Mouse (Mus musculus) midbrain, embryonic 10.5 days (tissue): Measurements from ENCODE around the gene Frat1. TPM values are rescaled to one million over a fixed set of nuclear protein-coding genes. Genes with fewer than 3 reads are reported as not detected.
A peak's percentile ranks its signal among the peaks of the same experiment; 100 is the strongest.
"Not testable (repeated sequence)": the region's sequence is repeated elsewhere in the genome, so short reads cannot be mapped to it uniquely, and the experiment has no call there.

Source experiments
- DNase-seq: peaks from one replicate; pipeline ENCODE4 v3.0.0-alpha.2; 2017; ENCODE audit warnings: low spot score
- H3K27ac ChIP-seq: fragments of 300-500 bp; sonication (generic); replicated peaks from 2 replicates; pipeline ENCODE4 v1.5.1; 2016; ENCODE audit warnings: mild to moderate bottlenecking
- H3K27me3 ChIP-seq: fragments of 300-500 bp; sonication (generic); 2 replicates; pipeline ENCODE4 v1.6.1; 2016; ENCODE audit warnings: low read depth, mild to moderate bottlenecking; ENCODE audit not compliant: poor library complexity, severe bottlenecking
- H3K36me3 ChIP-seq: fragments of 300-500 bp; sonication (generic); 2 replicates; pipeline ENCODE4 v1.6.1; 2016; ENCODE audit warnings: mild to moderate bottlenecking, moderate library complexity
- H3K4me1 ChIP-seq: fragments of 300-500 bp; sonication (generic); 2 replicates; pipeline ENCODE4 v1.6.1; 2016
- H3K4me3 ChIP-seq: fragments of 300-500 bp; sonication (generic); 2 replicates; pipeline ENCODE4 v1.5.1; 2016; ENCODE audit warnings: mild to moderate bottlenecking, moderate library complexity
- H3K9me3 ChIP-seq: fragments of 300-500 bp; sonication (generic); replicated peaks from 2 replicates; pipeline ENCODE4 v1.6.1; 2016; ENCODE audit warnings: mild to moderate bottlenecking
- WGBS: fragments of 180-500 bp; shearing (Covaris S2); methylation state at CpG from one replicate; pipeline ENCODE4 v1.1.7; 2016; 5-methylcytosine and 5-hydroxymethylcytosine counted together
- polyA plus RNA-seq: library from polyadenylated mRNA; unstranded; fragments of >200 nt; fragmentation: Nextera tagmentation; extraction: Ambion mirVana; gene quantifications from 2 replicates; pipeline ENCODE4 v1.2.1, GENCODE M21; 2016

Frat1 gene
- polyA plus RNA-seq, 1 experiment from 2014 or later, result 10.3 TPM

DNA sequence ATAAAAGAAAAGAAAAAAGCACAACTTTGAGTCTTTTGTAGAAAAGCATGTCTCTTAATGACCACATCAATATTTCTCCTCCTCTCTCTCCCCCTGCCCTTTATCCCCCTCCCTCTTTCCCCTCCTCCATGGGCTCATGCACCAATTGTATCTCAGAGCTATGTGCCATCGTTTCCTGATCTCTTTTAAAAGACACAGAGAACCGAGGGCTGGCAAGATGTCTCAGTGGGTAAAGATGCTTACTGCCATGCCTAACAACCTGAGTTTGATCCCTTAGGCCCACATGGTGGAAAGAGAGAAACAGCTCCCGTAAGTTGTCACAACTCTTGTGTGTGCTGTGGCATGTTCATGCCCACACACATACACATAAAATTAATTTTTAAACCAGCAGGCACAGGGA lies 6.9 kb downstream of the Frat1 start:
- Histone ChIP-seq H3K4me1 (peaks cover 39% of the 10 kb centered on the region), H3K27ac (no peak overlapping the region), H3K4me3 (no peak overlapping the region), H3K36me3 (no peaks in the 10 kb centered on the region), H3K9me3 (no peaks in the 10 kb centered on the region), H3K27me3 (peaks cover 30% of the 10 kb centered on the region)
- no peak for DNase-seq
- 61% methylated on average over 3 of the region's 3 CpGs for WGBS

DNA sequence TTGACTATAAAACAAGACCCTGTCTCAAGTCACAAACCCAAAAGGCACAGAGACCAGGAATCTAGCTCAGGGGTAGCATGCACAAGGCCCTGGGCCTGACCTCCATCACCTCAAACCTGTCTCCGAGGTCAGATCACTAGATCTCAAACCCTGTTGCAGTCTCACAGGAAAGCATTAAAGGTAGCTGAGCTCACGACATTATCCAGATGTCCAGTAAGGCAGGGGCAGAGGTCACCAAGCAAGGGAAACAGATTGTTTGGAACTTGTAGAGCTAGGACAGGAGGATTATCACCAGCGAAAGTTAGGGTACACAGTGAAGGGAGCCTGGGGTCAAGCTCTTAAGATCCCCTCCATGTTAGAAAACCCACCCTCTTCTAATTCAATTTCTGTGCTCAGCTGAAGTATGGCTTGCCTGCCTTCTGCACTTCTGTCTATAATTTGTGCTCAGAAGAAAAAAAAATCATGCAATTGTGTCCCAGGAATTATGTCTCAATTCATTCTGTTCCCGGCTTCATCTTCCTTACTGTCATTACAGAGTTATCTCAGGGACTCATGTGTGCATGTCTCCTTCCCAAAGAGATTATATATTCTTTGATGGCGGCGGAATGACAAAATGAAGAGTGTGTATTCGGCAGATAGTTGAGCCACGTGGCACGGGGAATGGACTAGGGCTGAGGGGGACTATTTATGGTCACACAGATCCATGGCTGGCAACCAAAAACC lies 7.6 kb downstream of the Frat1 start:
- Histone ChIP-seq H3K27me3 (peaks cover 24% of the 10 kb centered on the region), H3K36me3 (no peaks in the 10 kb centered on the region), H3K27ac (no peak overlapping the region), H3K4me1 (peaks cover 33% of the 10 kb centered on the region), H3K4me3 (no peak overlapping the region), H3K9me3 (no peaks in the 10 kb centered on the region)
- 76% methylated on average over 9 of the region's 9 CpGs for WGBS
- no peak for DNase-seq

DNA sequence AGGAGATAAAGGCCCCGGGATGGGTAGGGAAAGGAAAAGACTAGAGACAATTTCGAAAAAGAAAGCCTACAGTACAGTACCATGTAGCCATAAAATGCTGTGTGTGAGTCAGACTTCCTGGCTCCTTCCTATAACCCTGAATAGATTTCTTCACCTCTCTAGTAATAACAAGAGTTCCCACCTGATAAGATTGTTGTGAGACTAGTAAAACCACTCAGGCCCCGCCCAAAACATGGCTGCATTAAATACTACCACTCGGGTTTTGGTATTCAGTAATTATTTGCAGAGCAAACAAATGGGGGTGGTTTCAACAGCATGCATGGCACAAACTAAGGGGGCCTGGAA lies 8.1 kb downstream of the Frat1 start:
- DNase-seq, result no peak
- Histone ChIP-seq H3K27ac (no peak overlapping the region), H3K27me3 (peaks cover 18% of the 10 kb centered on the region), H3K4me1 (peaks cover 27% of the 10 kb centered on the region), H3K4me3 (no peak overlapping the region), H3K36me3 (no peaks in the 10 kb centered on the region), H3K9me3 (no peaks in the 10 kb centered on the region)
- 80% methylated on average over 4 of the region's 4 CpGs for WGBS

DNA sequence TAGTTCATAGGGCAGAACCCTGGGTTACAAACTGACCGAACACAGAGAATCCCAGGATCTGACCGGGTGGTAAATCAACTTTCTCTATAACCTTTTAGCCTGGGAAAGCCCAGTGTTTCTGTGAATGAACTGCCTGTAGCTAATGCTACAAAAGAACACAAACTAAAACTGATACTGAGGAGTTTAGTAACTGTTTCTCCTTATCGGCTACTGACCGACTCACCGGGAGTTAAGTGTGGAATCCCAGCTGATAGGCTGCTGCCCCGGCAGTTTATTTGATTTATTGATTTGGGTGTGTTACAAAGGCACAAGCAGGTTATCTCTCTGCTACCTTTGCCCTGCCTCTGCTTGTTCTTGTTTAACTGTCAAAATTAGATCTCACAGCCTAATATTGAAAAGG lies 9.0 kb downstream of the Frat1 start:
- WGBS, result 73% methylated on average over 6 of the region's 6 CpGs

DNA sequence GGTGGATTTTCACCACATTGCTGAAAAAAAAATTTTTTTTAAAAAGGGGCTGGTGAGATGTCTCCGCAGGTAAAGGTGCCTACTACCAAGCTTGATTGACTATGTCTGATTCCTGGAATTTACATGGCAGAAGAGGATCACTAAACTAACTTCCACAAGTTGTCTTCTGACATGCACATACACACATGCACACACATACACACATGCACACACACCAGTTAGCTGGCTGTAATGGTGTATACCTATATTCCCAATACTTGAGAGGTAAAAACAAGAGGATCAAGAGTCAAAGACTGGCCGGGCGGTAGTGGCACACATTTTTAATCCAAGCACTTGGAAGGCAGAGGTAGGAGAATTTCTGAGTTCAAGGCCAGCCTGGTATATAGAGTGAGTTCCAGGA lies 9.9 kb downstream of the Frat1 start:
- 93% methylated on average over 3 of the region's 3 CpGs for WGBS
- H3K9me3 ChIP-seq, result no peaks in the 10 kb centered on the region
- no peaks in the 10 kb centered on the region for H3K36me3 ChIP-seq
- H3K27me3 ChIP-seq, result peaks cover 6% of the 10 kb centered on the region; the same call in 1 of the 2 replicates
- no peak overlapping the region for H3K4me3 ChIP-seq
- no peak for DNase-seq
- H3K27ac ChIP-seq, result no peak overlapping the region
- peaks cover 25% of the 10 kb centered on the region for H3K4me1 ChIP-seq

More for the DNA sequence above, 9.0 kb downstream of the Frat1 start:
- DNase-seq, result no peak
- Histone ChIP-seq H3K4me1 (peaks cover 25% of the 10 kb centered on the region), H3K9me3 (no peaks in the 10 kb centered on the region), H3K27me3 (peaks cover 9% of the 10 kb centered on the region; the same call in 1 of the 2 replicates), H3K27ac (no peak overlapping the region), H3K36me3 (no peaks in the 10 kb centered on the region), H3K4me3 (no peak overlapping the region)

DNA sequence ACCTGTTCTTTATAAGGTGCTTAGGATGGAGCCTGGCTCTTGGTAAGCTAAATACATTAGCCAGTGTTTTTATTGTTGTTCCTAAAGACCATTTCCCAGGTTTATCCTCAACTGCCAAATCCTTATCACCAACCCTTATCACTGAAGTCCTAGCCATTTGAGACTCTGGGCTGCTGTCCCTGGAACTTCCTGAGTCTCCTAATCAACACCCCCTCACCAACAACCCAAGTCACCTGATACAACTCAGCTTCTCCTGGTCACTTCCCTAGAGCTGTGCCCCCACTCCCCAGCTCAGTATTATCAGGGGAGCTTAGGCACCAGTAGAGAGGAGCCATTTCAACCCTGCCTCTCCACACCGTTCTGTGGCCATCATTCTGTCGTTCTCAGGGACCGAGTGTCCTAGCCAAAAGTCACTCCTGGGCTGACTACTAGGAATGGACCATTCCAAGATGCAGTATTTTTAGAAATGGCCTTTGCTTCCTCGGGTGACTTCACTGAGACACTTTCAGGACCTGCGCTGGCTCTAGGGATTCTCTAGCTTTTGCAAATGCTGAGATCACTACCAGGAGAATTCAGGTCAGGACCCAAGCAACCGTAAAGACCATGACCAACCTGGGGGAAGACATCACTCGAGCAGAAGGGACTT lies 11.5 kb downstream of the Frat1 start:
- WGBS, result 86% methylated on average over 7 of the region's 7 CpGs
- Histone ChIP-seq H3K27ac (no peak overlapping the region), H3K4me1 (peaks cover 19% of the 10 kb centered on the region), H3K9me3 (no peaks in the 10 kb centered on the region), H3K36me3 (no peaks in the 10 kb centered on the region), H3K4me3 (no peak overlapping the region), H3K27me3 (peaks cover 6% of the 10 kb centered on the region; the same call in 1 of the 2 replicates)
- DNase-seq, result no peak

DNA sequence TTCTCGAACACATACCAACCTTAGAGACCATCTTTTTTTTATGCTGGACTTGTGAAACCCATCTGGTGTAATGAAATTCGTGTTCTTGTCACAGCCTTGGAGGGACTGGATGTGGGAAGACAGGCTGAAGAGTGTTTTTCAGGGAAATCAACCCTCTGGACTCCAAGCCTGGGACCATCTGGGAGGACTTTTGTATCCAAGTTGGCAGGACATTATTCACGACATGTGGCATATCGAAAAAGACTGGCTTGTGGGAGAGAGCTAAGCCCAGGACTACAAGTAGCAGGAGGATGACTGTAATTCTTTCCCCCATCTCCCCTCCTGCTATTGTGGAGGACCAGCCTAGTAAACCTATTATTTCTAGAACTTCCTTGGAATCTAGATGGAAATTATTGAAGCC lies 12.4 kb downstream of the Frat1 start:
- H3K4me1 ChIP-seq, result peaks cover 20% of the 10 kb centered on the region
- no peak for DNase-seq
- 89% methylated on average over 4 of the region's 4 CpGs for WGBS

DNA sequence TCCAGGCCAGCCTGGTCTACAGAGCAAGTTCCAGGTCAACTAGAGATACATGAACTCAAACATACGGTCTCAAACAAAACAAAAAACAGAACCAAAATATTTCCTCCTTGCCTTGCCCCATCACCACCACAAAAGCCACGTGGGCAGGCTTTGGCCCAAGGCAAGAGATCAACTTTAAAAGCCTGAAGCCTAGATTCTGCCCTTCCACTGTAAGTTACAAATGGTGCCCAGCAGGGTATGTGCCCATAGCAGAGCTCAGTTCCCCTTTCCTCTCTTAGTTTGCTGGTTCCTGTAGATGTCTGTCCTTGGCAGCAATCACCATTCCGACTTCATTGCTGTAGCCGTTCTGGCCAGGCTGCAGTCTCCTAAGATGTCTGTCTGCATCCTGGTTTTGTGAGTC lies 12.9 kb downstream of the Frat1 start:
- H3K36me3 ChIP-seq, result no peaks in the 10 kb centered on the region
- 80% methylated on average over 4 of the region's 4 CpGs for WGBS
- H3K27ac ChIP-seq, result no peak overlapping the region
- H3K4me3 ChIP-seq, result no peak overlapping the region
- no peak for DNase-seq
- no peaks in the 10 kb centered on the region for H3K27me3 ChIP-seq
- peaks cover 22% of the 10 kb centered on the region for H3K4me1 ChIP-seq
- H3K9me3 ChIP-seq, result no peaks in the 10 kb centered on the region

More for the DNA sequence above, 12.4 kb downstream of the Frat1 start:
- Histone ChIP-seq H3K27me3 (no peaks in the 10 kb centered on the region), H3K9me3 (no peaks in the 10 kb centered on the region), H3K36me3 (no peaks in the 10 kb centered on the region), H3K4me3 (no peak overlapping the region), H3K27ac (no peak overlapping the region)

DNA sequence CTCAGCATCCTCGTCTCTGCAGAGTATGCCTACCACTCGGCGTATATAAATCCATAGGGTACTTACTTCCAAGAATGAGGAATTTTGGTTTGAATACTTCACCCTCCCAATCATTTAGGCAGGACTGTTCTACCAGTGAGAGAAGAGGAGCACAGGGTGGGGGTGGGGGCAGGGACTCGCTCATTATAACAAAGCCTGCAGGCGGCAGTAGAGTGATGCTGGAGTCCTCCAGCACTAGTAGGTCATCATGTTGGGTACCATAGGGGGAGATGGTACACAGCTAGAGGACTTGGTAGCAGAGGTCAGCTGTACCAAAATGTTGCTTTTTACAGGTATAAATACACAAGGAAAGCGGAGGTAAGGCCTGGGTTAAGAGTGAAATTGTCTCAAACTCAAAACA lies 14.6 kb downstream of the Frat1 start:
- H3K27ac ChIP-seq, result no peak overlapping the region
- 81% methylated on average over 6 of the region's 6 CpGs for whole genome bisulfite sequencing
- no peaks in the 10 kb centered on the region for H3K36me3 ChIP-seq
- DNase-seq, result no peak
- no peaks in the 10 kb centered on the region for H3K27me3 ChIP-seq
- H3K4me3 ChIP-seq, result no peak overlapping the region
- no peaks in the 10 kb centered on the region for H3K9me3 ChIP-seq
- peaks cover 20% of the 10 kb centered on the region for H3K4me1 ChIP-seq

DNA sequence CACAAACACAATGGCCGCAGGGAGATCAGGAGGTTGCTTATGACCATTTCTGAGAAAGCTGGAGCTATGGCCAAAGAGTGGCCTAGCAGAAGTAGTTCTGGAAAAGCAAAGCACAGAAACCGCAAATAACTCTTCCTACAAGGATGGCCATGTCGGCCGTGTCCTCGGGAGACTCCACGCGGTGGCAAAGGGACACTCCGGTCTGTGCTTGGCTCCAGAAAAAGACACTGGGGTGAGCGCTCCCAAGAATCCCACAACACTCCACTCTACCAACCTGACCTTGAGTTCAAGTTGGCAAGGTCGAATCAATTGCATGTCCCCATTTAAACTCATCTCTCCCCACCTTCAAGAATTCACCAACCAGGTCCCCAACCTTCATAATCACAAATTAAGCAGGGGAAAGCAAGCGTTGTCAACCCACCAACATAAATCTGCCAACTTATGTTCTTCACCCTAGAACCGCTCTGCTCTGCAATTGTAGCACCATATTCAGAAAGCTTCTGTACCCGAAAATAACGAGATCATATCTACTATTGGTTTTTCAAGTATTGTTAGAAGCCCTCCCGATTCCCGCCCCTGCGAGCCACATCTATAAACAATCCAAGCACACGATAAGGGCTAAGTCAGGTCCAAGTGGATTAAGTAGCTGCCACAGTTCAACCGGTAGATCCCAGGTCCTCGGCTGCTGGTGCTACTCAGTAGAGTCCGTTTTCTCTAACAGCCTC lies 16.8 kb downstream of the Frat1 start:
- DNase-seq, result peak; percentile 34
- Histone ChIP-seq H3K4me1 (peaks cover 40% of the 10 kb centered on the region), H3K27ac (peak overlapping the region; percentile 97), H3K27me3 (no peaks in the 10 kb centered on the region), H3K4me3 (peak overlapping the region; percentile 86), H3K9me3 (no peaks in the 10 kb centered on the region), H3K36me3 (no peaks in the 10 kb centered on the region)
- WGBS, result 12% methylated on average over 21 of the region's 21 CpGs

DNA sequence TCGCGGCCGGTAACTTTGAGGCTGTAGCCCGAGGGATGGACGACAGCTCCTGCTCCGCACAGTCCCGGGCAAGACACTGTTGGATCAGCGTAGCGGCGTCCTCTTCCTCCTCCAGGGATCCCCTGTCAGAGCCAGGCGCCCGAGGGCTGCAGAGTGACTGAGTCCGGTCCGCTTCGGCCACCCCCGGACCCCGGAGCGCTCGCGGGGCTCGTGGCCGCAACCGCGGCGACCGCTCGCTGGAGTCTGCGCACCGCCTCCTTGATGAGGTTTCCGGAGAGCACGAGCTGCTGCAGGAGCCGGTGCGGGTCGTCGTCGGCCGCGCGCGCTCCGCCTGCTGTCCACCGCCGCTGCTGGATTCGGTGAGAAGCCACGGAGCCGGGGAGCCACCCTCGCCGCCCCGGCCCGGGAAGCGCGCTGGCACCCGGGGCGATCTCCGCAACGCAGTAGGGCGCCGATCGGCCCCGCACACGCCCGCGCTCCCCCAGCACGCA lies 17.4 kb downstream of the Frat1 start:
- H3K9me3 ChIP-seq, result no peaks in the 10 kb centered on the region
- WGBS, result under 1% methylated on average over 63 of the region's 64 CpGs
- H3K4me1 ChIP-seq, result peaks cover 42% of the 10 kb centered on the region
- no peaks in the 10 kb centered on the region for H3K27me3 ChIP-seq
- H3K27ac ChIP-seq, result peak overlapping the region; percentile 97
- H3K36me3 ChIP-seq, result no peaks in the 10 kb centered on the region
- peak overlapping the region; percentile 86 for H3K4me3 ChIP-seq
- DNase-seq, result peak; percentile 72

DNA sequence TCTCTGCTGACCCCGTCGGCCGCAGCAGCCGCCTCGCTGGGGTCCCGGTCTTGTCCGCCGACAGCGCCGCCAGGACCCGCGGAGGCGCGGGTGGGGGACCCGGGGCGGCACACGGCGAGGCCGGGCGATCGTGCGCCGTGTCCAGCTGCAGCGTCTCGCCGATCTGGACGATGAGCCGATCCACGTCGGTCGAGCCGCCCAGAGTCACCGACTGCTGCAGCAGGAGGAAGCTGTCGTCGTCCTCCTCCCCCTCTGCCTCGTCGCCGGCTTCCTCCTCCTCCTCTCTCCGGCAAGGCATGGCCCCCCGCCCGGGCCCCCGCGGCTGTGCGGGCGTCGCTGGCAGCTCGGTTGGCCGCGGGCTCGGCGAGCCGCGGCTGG lies 17.8 kb downstream of the Frat1 start:
- peak overlapping the region; percentile 86 for H3K4me3 ChIP-seq
- WGBS, result under 1% methylated on average over 50 of the region's 53 CpGs

More for the DNA sequence above, 17.8 kb downstream of the Frat1 start:
- H3K36me3 ChIP-seq, H3K9me3 ChIP-seq, H3K27me3 ChIP-seq: not testable (repeated sequence)
- peak; percentile 82 for DNase-seq
- peak overlapping the region; percentile 97 for H3K27ac ChIP-seq
- peaks cover 42% of the 10 kb centered on the region for H3K4me1 ChIP-seq
